Mouse (Mus musculus) liver, postnatal 0 days (tissue): Measurements from ENCODE around the gene Usp43. TPM values are rescaled to one million over a fixed set of nuclear protein-coding genes. Genes with fewer than 3 reads are reported as not detected.

Experiments used
- ATAC-seq: fragments of 200-750 bp; cut with Nextera tagmentation; 2 replicates; pipeline ENCODE4 v1.8.0; 2017; ENCODE audit warnings: mild to moderate bottlenecking, moderate library complexity
- DNase-seq: peaks from one replicate; pipeline ENCODE4 v3.0.0-alpha.2; 2016
- H3K27ac ChIP-seq: fragments of 300-500 bp; sonication (generic); 2 replicates; pipeline ENCODE4 v1.5.1; 2014; ENCODE audit warnings: antibody characterized with exemption, moderate library complexity, mild to moderate bottlenecking, low read depth
- H3K27me3 ChIP-seq: fragments of 300-500 bp; sonication (generic); 2 replicates; pipeline ENCODE4 v1.6.1; 2014; ENCODE audit warnings: low read length, control low read depth, mixed read lengths; ENCODE audit not compliant: insufficient read depth
- H3K36me3 ChIP-seq: fragments of 300-500 bp; sonication (generic); replicated peaks from 2 replicates; pipeline ENCODE4 v1.6.1; 2014; ENCODE audit warnings: mild to moderate bottlenecking, control low read depth, low read length, moderate library complexity, mixed read lengths; ENCODE audit not compliant: insufficient read depth
- H3K4me1 ChIP-seq: fragments of 300-500 bp; sonication (generic); 2 replicates; pipeline ENCODE4 v1.6.1; 2014; ENCODE audit warnings: antibody characterized with exemption, mild to moderate bottlenecking, control low read depth; ENCODE audit not compliant: insufficient read depth
- H3K4me2 ChIP-seq: fragments of 300-500 bp; sonication (generic); 2 replicates; pipeline ENCODE4 v1.6.1; 2014; ENCODE audit warnings: low read depth, mild to moderate bottlenecking, low read length, moderate library complexity, mixed read lengths
- H3K4me3 ChIP-seq: fragments of 300-500 bp; sonication (generic); 2 replicates; pipeline ENCODE4 v1.5.1; 2014; ENCODE audit warnings: low read depth, low read length
- H3K9ac ChIP-seq: fragments of 300-500 bp; sonication (generic); replicated peaks from 2 replicates; pipeline ENCODE4 v1.6.1; 2014; ENCODE audit warnings: mild to moderate bottlenecking, moderate library complexity
- H3K9me3 ChIP-seq: fragments of 300-500 bp; sonication (generic); 2 replicates; pipeline ENCODE4 v1.6.1; 2016; ENCODE audit warnings: mild to moderate bottlenecking, control low read depth, low read length, mixed read lengths
- CTCF ChIP-seq: sonication (generic); IDR thresholded peaks from 2 replicates; pipeline ENCODE4 v1.5.1; 2016; ENCODE audit warnings: antibody characterized with exemption, low read depth
- EP300 ChIP-seq: IDR thresholded peaks from 2 replicates; pipeline ENCODE4 v1.6.1; 2016; ENCODE audit warnings: antibody characterized with exemption, low read depth, mild to moderate bottlenecking
- WGBS: fragments of 180-500 bp; shearing (Covaris S2); extraction: QIAGEN DNeasy Blood & Tissue Kit; methylation state at CpG from one replicate; pipeline ENCODE4 v1.1.7; 2014; ENCODE audit not compliant: insufficient replicate concordance; 5-methylcytosine and 5-hydroxymethylcytosine counted together
- polyA plus RNA-seq: library from polyadenylated mRNA; unstranded; fragments of >200 nt; fragmentation: Nextera tagmentation; extraction: Ambion mirVana; gene quantifications from 2 replicates; pipeline ENCODE4 v1.2.1, GENCODE M21; 2015

Usp43 gene
- polyA plus RNA-seq, 1 experiment from 2014 or later: not detected

- H3K27ac ChIP-seq: no peak overlapping the region
- H3K36me3 ChIP-seq: no peaks in the 10 kb centered on the region
- 71% methylated on average over 6 of the region's 6 CpGs for WGBS
- H3K4me1 ChIP-seq: no peaks in the 10 kb centered on the region
- DNase-seq: no peak
- H3K9ac ChIP-seq: no peak overlapping the region
- TF ChIP-seq EP300 (no peak), CTCF (no peak)
- no peaks in the 10 kb centered on the region for H3K27me3 ChIP-seq
- ATAC-seq: no peak
- H3K9me3 ChIP-seq: no peaks in the 10 kb centered on the region
- no peak overlapping the region for H3K4me3 ChIP-seq
- no peak overlapping the region for H3K4me2 ChIP-seq
Measured at GRCm38 (mm10) chr11:67954413-67954812, 32.5 kb upstream of the Usp43 start.

- DNase-seq: no peak
- H3K36me3 ChIP-seq: no peaks in the 10 kb centered on the region
- no peaks in the 10 kb centered on the region for H3K27me3 ChIP-seq
- TF ChIP-seq CTCF (no peak), EP300 (no peak)
- WGBS: 67% methylated on average over 5 of the region's 5 CpGs
- no peaks in the 10 kb centered on the region for H3K9me3 ChIP-seq
- ATAC-seq: no peak
- H3K4me1 ChIP-seq: no peaks in the 10 kb centered on the region
- H3K4me2 ChIP-seq: no peak overlapping the region
- H3K4me3 ChIP-seq: no peak overlapping the region
- H3K9ac ChIP-seq: no peak overlapping the region
- no peak overlapping the region for H3K27ac ChIP-seq
Measured at GRCm38 (mm10) chr11:67953604-67954003, 31.7 kb upstream of the Usp43 start.

- ATAC-seq (no peak), DNase-seq (no peak)
- H3K4me1 ChIP-seq: no peaks in the 10 kb centered on the region
- H3K9ac ChIP-seq: no peak overlapping the region
- no peaks in the 10 kb centered on the region for H3K9me3 ChIP-seq
- no peak overlapping the region for H3K4me3 ChIP-seq
- no peaks in the 10 kb centered on the region for H3K36me3 ChIP-seq
- TF ChIP-seq CTCF: no peak
- TF ChIP-seq EP300: no peak
- 0 out of 2 replicates have a peak, but pooled peaks cover 2% of the 10 kb centered on the region for H3K27me3 ChIP-seq
- 61% methylated on average over 9 of the region's 9 CpGs for WGBS
- H3K4me2 ChIP-seq: no peak overlapping the region
- H3K27ac ChIP-seq: no peak overlapping the region
Measured at GRCm38 (mm10) chr11:67949475-67949874, 27.5 kb upstream of the Usp43 start.

- Histone ChIP-seq H3K9ac (no peak overlapping the region), H3K36me3 (no peaks in the 10 kb centered on the region), H3K4me1 (no peaks in the 10 kb centered on the region), H3K4me2 (no peak overlapping the region), H3K9me3 (no peaks in the 10 kb centered on the region), H3K27ac (no peak overlapping the region), H3K27me3 (0 out of 2 replicates have a peak, but pooled peaks cover 2% of the 10 kb centered on the region), H3K4me3 (no peak overlapping the region)
- no peak for ATAC-seq
- no peak for TF ChIP-seq EP300
- no peak for TF ChIP-seq CTCF
- 50% methylated on average over 3 of the region's 3 CpGs for WGBS
- no peak for DNase-seq
Measured at GRCm38 (mm10) chr11:67948229-67948628, 26.3 kb upstream of the Usp43 start.

GRCm38 (mm10) chr11:67932156-67932555, 10.2 kb upstream of the Usp43 start:
- ATAC-seq (no peak), DNase-seq (no peak)
- no peak overlapping the region for H3K9ac ChIP-seq
- H3K27me3 ChIP-seq: no peaks in the 10 kb centered on the region
- TF ChIP-seq EP300 (no peak), CTCF (no peak)
- no peak overlapping the region for H3K4me2 ChIP-seq
- no peak overlapping the region for H3K27ac ChIP-seq
- H3K4me1 ChIP-seq: no peaks in the 10 kb centered on the region
- H3K9me3 ChIP-seq: no peaks in the 10 kb centered on the region
- H3K36me3 ChIP-seq: no peaks in the 10 kb centered on the region
- 89% methylated on average over 3 of the region's 3 CpGs for WGBS
- H3K4me3 ChIP-seq: no peak overlapping the region

- Histone ChIP-seq H3K36me3 (no peaks in the 10 kb centered on the region), H3K4me2 (no peak overlapping the region), H3K9ac (no peak overlapping the region), H3K27ac (no peak overlapping the region), H3K27me3 (peaks cover 7% of the 10 kb centered on the region), H3K4me1 (peaks cover 15% of the 10 kb centered on the region), H3K4me3 (no peak overlapping the region), H3K9me3 (no peaks in the 10 kb centered on the region)
- no peak for ATAC-seq
- TF ChIP-seq CTCF (no peak), EP300 (no peak)
- no peak for DNase-seq
- 22% methylated on average over 10 of the region's 15 CpGs for WGBS
Measured at GRCm38 (mm10) chr11:67926348-67927055, 4.5 kb upstream of the Usp43 start.
